Mouse (Mus musculus): ENCODE measurements around the gene Ndufb2.
A peak's percentile ranks its signal among the peaks of the same experiment; 100 is the strongest.

The Ndufb2 gene

DNA sequence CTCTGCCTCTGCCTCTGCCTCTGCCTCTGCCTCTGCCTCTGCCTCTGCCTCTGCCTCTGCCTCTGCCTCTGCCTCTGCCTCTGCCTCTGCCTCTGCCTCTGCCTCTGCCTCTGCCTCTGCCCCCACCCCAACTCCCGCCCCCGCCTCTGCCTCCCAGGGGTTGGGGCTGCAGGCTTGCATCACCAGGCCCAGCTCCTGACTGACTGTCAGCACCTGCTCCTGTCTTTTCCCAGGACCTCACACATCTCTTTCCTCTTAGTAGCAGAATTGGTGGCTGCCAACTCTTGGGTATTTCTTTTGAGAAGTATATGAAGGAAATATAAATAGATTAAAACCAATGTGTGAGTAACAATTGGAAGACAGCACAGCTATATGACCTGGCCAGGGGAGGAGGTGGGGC is 11.8 kb upstream of the Ndufb2 start:
- no peak for DNase-seq (ENCODE audit: low read depth, low spot score)

DNA sequence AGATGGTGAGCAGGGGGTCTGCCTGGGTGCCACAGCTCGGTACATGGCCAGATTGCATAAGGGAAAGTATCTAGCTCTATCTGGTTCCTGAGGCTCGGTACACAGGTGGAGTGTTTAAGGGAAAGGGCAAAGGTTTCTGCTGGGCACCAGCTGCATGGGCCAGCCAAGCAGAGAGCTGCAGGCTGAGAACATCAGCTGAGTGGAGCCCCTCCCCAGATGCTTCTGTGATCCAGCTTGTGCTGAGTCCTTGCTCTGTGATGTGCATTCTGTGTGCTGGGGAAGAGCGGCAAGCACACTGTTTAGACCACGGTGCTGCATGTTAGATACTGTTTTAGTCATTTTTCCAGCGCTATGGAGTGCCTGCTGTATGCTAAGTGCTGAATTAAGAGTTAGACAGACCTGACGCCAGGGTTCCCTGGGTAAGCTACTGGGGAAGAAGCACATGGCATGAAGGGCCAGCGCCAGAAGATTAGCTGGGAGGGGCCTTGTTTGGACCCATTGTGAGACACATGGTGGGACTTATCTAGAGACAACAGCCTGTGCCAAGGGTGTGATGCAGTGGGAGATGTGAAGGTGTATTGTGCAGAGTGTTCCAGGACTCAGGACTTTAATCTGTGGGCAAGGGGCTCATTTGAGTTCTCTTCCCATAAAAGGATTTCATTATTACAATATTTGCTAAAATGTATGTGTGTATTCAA is 11.1 kb upstream of the Ndufb2 start:
- no peak for DNase-seq (ENCODE audit: low read depth, low spot score)

GRCm38 (mm10) chr6:39585517-39585916 is 6.9 kb upstream of the Ndufb2 start, which contains the start of gene Gm42420:
TSS of gene Gm42420 (plus strand) at chr6:39585753.
- no peak for DNase-seq (ENCODE audit: low read depth, low spot score)

GRCm38 (mm10) chr6:39591481-39591880 is 893 bp upstream of the Ndufb2 start:
- no peak for DNase-seq (ENCODE audit: low read depth, low spot score)

DNA sequence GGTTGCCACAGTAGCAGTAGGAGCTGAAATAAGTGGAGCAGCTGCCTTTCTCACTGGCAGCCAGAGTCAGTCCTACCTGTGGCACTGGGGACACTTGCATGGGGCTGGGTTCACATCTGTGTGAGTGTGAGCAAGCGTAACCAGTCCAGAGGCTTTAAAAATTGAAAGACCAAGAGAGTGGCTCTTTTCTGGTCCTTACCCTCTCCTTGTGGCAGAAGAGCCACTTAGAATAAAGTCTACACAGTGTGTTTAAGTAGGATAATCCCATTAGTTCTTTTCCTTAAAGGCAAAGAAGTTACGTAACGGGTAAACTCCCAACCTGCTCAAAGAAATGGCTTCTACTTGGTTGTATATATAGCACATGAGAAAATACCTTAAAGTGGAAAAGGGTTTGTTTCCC is 8.5 kb downstream of the Ndufb2 start:
- no peak for DNase-seq (ENCODE audit: low read depth, low spot score)

GRCm38 (mm10) chr6:39601828-39602227 is 9.5 kb downstream of the Ndufb2 start:
- no peak for DNase-seq (ENCODE audit: low read depth, low spot score)

GRCm38 (mm10) chr6:39604565-39604964 is 12.2 kb downstream of the Ndufb2 start:
- no peak for DNase-seq (ENCODE audit: low read depth, low spot score)

GRCm38 (mm10) chr6:39606056-39606455 is 13.7 kb downstream of the Ndufb2 start:
- DNase-seq (ENCODE audit: low read depth, low spot score), result no peak

GRCm38 (mm10) chr6:39606862-39607261 is 14.5 kb downstream of the Ndufb2 start:
- peak; percentile 75 for DNase-seq (ENCODE audit: low read depth, low spot score)

GRCm38 (mm10) chr6:39607365-39607764 is 15.0 kb downstream of the Ndufb2 start:
- no peak for DNase-seq (ENCODE audit: low read depth, low spot score)

DNA sequence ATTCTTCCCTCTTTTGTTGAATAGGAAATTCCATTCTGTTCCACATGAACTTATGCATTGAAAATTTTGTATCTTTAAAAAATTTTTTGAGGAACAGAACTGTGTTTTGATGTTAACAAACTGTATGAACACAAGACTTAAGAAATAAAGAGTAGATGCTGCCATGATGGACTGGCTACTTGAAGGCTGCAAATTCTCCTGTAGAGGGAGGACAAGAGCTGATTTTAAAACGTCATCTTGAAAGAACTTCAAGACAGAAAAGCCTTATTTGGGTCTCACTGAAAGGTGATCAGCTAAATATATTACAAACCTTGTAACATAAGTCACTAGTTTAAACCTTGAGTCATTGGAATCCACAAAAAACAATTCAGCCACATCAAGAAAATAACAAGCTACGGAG is 17.8 kb downstream of the Ndufb2 start:
- no peak for DNase-seq (ENCODE audit: low read depth, low spot score)

DNA sequence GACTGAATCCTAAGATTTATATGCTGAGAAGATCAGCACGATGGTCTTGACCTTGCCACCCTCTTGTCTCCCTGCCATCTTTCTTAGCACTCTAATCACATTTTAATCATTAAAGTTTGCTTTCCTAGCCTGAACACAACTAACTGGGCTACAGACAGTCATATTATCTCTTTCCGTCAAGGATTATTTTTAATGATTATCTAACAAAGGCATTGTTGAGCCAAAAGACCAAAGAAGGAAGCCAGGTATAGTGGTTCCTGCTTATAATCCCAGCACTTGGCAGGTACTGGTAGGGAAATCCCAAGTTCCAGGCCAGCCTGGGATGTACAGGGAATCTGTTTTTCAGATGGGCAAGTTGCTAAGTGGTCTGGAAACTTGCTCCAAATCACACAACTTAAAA is 18.9 kb downstream of the Ndufb2 start:
- DNase-seq (ENCODE audit: low read depth, low spot score), result no peak

Measured in CD4-positive, CD25-positive, alpha-beta regulatory T cell, adult 2 months (primary cell).